Mouse (Mus musculus) T-helper 17 cell (primary cell): ENCODE measurements at regions not wholly inside any gene's neighbourhood (a gene's known extent, or its start where the extent isn't known, plus 50 kb on each side); places are given as distances from the start of the nearest gene placed in this dataset.

Experiments
- in situ Hi-C, 2 experiments: fragments of 300-600 bp; cut with MboI, MseI; formaldehyde crosslinking; loops; 1 replicate in 1 of 2; 2 replicates in 1 of 2; pipeline ENCODE4 v1.15.1; 2025; ENCODE audit warnings: high pct_unique_total_duplicates in 2 of 2

GRCm38 (mm10) chr10:112863808-112864207 lies 65.0 kb downstream of the Atxn7l3b start:
- in situ Hi-C loops: no loop called here

GRCm38 (mm10) chr10:112863375-112863774 lies 65.4 kb downstream of the Atxn7l3b start:
- in situ Hi-C loops: no loop called here

- in situ Hi-C loops: no loop called here
Observed at GRCm38 (mm10) chr10:112851997-112852396, 76.8 kb downstream of the Atxn7l3b start.

- in situ Hi-C loops: no loop called here
Observed at GRCm38 (mm10) chr10:112846225-112846624, 82.6 kb downstream of the Atxn7l3b start.

GRCm38 (mm10) chr10:112837400-112838035 lies 91.3 kb downstream of the Atxn7l3b start:
- in situ Hi-C loops: no loop called here

GRCm38 (mm10) chr10:112835970-112836369 lies 92.8 kb downstream of the Atxn7l3b start:
- in situ Hi-C loops: no loop called here

GRCm38 (mm10) chr10:112835508-112835907 lies 93.3 kb downstream of the Atxn7l3b start:
- in situ Hi-C loops: no loop called here

- in situ Hi-C loops: loop anchor here in 1 of 2 experiments (25.0 kb wide), 1 partner anchor 673 kb away; no protein-coding TSS in a partner anchor
Observed at GRCm38 (mm10) chr10:112810181-112810580, 118.6 kb downstream of the Atxn7l3b start.

- in situ Hi-C loops: loop anchor here (10.0 to 25.0 kb wide), 2 partner anchors 666 to 1349 kb away; no protein-coding TSS in a partner anchor
Observed at GRCm38 (mm10) chr10:112803557-112803956, 125.2 kb downstream of the Atxn7l3b start.

- in situ Hi-C loops: loop anchor here (10.0 to 25.0 kb wide), 2 partner anchors 664 to 1347 kb away; no protein-coding TSS in a partner anchor
Observed at GRCm38 (mm10) chr10:112801560-112801959, 127.2 kb downstream of the Atxn7l3b start.

GRCm38 (mm10) chr10:112798603-112799002 lies 130.2 kb downstream of the Atxn7l3b start:
- in situ Hi-C loops: no loop called here

GRCm38 (mm10) chr10:112798090-112798489 lies 130.7 kb downstream of the Atxn7l3b start:
- in situ Hi-C loops: no loop called here

- in situ Hi-C loops: no loop called here
Observed at GRCm38 (mm10) chr10:112795938-112796337, 132.9 kb downstream of the Atxn7l3b start.

GRCm38 (mm10) chr10:112795473-112795872 lies 133.3 kb downstream of the Atxn7l3b start:
- in situ Hi-C loops: no loop called here

GRCm38 (mm10) chr10:112788236-112788635 lies 140.6 kb downstream of the Atxn7l3b start:
- in situ Hi-C loops: loop anchor here in 1 of 2 experiments (10.0 kb wide), 1 partner anchor 1083 kb away; no protein-coding TSS in a partner anchor

- in situ Hi-C loops: loop anchor here in 1 of 2 experiments (10.0 kb wide), 1 partner anchor 941 kb away; no protein-coding TSS in a partner anchor
Observed at GRCm38 (mm10) chr10:112774262-112774661, 154.5 kb downstream of the Atxn7l3b start.

GRCm38 (mm10) chr10:112746683-112747082 lies 182.1 kb downstream of the Atxn7l3b start:
- in situ Hi-C loops: no loop called here

- in situ Hi-C loops: no loop called here
Observed at GRCm38 (mm10) chr10:112743527-112743926, 185.3 kb downstream of the Atxn7l3b start.

GRCm38 (mm10) chr10:112742123-112742522 lies 186.7 kb downstream of the Atxn7l3b start:
- in situ Hi-C loops: no loop called here
